In genomic region chr10:19907246-19907804, GRCm38 (mm10) we compare ENCODE assay signal across 9 mouse cellular contexts. TPM values are rescaled to one million over a fixed set of nuclear protein-coding genes. Genes with fewer than 3 reads are reported as not detected.
DNase-seq lines count a peak whose midpoint lies in the region; ATAC-seq and TF ChIP-seq lines count a peak whose summit lies in the region.
"Had no signal": no experiment of that assay in that cellular context is flagged by ENCODE, and none has a peak within 500 bp of the region (broad histone marks: within the 10 kb centered on the region; RNA-seq: fewer than 3 reads in every experiment).

TSS of gene Pex7 (minus strand) at chr10:19907689.

- peak; percentile 80 for TF ChIP-seq CTCF in stomach, postnatal 0 days (IDR thresholded peaks at IDR 0.05; ENCODE audit: low read depth)

- H3K4me2 ChIP-seq in heart, embryonic 14.5 days (ENCODE audit: low read length) = peak within 1 kb of the TSS; percentile 24
- H3K4me2 ChIP-seq in liver, embryonic 13.5 days = peak within 1 kb of the TSS; percentile 53
- peak within 1 kb of the TSS; percentile 26 for H3K4me2 ChIP-seq in neural tube, embryonic 11.5 days (ENCODE audit: low read depth)
- peak within 1 kb of the TSS; percentile 39 for H3K4me2 ChIP-seq in stomach, postnatal 0 days (replicated peaks; ENCODE audit: low read depth)

- peak within 1 kb of the TSS; percentile 84 for H3K4me3 ChIP-seq in brown adipose tissue, adult 24 weeks (ENCODE audit: insufficient read depth, low read depth, low read length)
- peak within 1 kb of the TSS; percentile 83 to 95 for H3K4me3 ChIP-seq in heart, embryonic 14.5 days (ENCODE audit: control insufficient read depth in 1 of 2, insufficient read depth in 1 of 2, low read depth in 1 of 2, low read length in 2 of 2)
- peak within 1 kb of the TSS; percentile 78 for H3K4me3 ChIP-seq in liver, embryonic 13.5 days (replicated peaks)
- peak within 1 kb of the TSS; percentile 70 for H3K4me3 ChIP-seq in neural tube, embryonic 11.5 days (ENCODE audit: low read depth, low read length)
- peak within 1 kb of the TSS; percentile 82 for H3K4me3 ChIP-seq in stomach, postnatal 0 days (ENCODE audit: low read depth, low read length)

- no peaks in the 10 kb centered on the region for H3K9me3 ChIP-seq in heart, embryonic 14.5 days (ENCODE audit: control insufficient read depth, low read length)
- no peaks in the 10 kb centered on the region for H3K9me3 ChIP-seq in liver, embryonic 13.5 days (replicated peaks)
- no peaks in the 10 kb centered on the region for H3K9me3 ChIP-seq in neural tube, embryonic 11.5 days (ENCODE audit: control insufficient read depth, low read length)
- H3K9me3 ChIP-seq in stomach, postnatal 0 days (ENCODE audit: control insufficient read depth, low read length) = no peaks in the 10 kb centered on the region

- ATAC-seq in heart, embryonic 14.5 days (ENCODE audit: insufficient number of reproducible peaks, insufficient read depth, low FRiP score, low read depth) = peak; percentile 89
- ATAC-seq in liver, embryonic 13.5 days (ENCODE audit: low read depth) = peak; percentile 98
- peak; percentile 98 for ATAC-seq in neural tube, embryonic 11.5 days (ENCODE audit: insufficient read depth, low FRiP score, low TSS enrichment)
- peak; percentile 97 for ATAC-seq in stomach, postnatal 0 days (ENCODE audit: low FRiP score, low TSS enrichment)

- TF ChIP-seq EP300 in stomach, postnatal 0 days (optimal IDR thresholded peaks at IDR 0.05) = no peak

- H3K27me3 ChIP-seq in heart, embryonic 14.5 days (ENCODE audit: control insufficient read depth, insufficient read depth, low read length) = no peaks in the 10 kb centered on the region
- H3K27me3 ChIP-seq in liver, embryonic 13.5 days = no peaks in the 10 kb centered on the region
- no peaks in the 10 kb centered on the region for H3K27me3 ChIP-seq in neural tube, embryonic 11.5 days (ENCODE audit: control insufficient read depth, insufficient read depth, low read length)
- no peaks in the 10 kb centered on the region for H3K27me3 ChIP-seq in stomach, postnatal 0 days (ENCODE audit: control insufficient read depth, insufficient read depth, low read length)

- peak within 1 kb of the TSS; percentile 91 for H3K27ac ChIP-seq in brown adipose tissue, adult 24 weeks (replicated peaks; ENCODE audit: low read depth, low read length)
- H3K27ac ChIP-seq in heart, embryonic 14.5 days (replicated peaks in 1 of 2; ENCODE audit: control insufficient read depth in 1 of 2, insufficient read depth in 1 of 2, low read depth in 2 of 2, low read length in 2 of 2) = peak within 1 kb of the TSS; percentile 94 to 96
- H3K27ac ChIP-seq in liver, embryonic 13.5 days = peak within 1 kb of the TSS; percentile 83
- H3K27ac ChIP-seq in neural tube, embryonic 11.5 days (ENCODE audit: low read depth, low read length) = peak within 1 kb of the TSS; percentile 91
- H3K27ac ChIP-seq in stomach, postnatal 0 days (replicated peaks) = peak within 1 kb of the TSS; percentile 98
- H3K27ac ChIP-seq: macrophage had no signal

- H3K9ac ChIP-seq in heart, embryonic 14.5 days (ENCODE audit: low read length) = peak within 1 kb of the TSS; percentile 87
- peak within 1 kb of the TSS; percentile 86 for H3K9ac ChIP-seq in liver, embryonic 13.5 days
- H3K9ac ChIP-seq in neural tube, embryonic 11.5 days (ENCODE audit: low read length) = peak within 1 kb of the TSS; percentile 91
- H3K9ac ChIP-seq in stomach, postnatal 0 days (ENCODE audit: low read length) = peak within 1 kb of the TSS; percentile 92

- WGBS in heart, embryonic 14.5 days = under 1% methylated on average over 60 of the region's 60 CpGs
- under 1% methylated on average over 60 of the region's 60 CpGs for WGBS in liver, embryonic 13.5 days (ENCODE audit: insufficient replicate concordance)
- WGBS in neural tube, embryonic 11.5 days = under 1% methylated on average over 59 of the region's 60 CpGs
- under 1% methylated on average over 53 of the region's 60 CpGs for WGBS in stomach, postnatal 0 days

- 0 out of 2 replicates have a peak, but pooled peaks cover 13% of the 10 kb centered on the region for H3K36me3 ChIP-seq in heart, embryonic 14.5 days (ENCODE audit: control insufficient read depth, insufficient read depth, low read length)
- H3K36me3 ChIP-seq in liver, embryonic 13.5 days = no peaks in the 10 kb centered on the region
- no peaks in the 10 kb centered on the region for H3K36me3 ChIP-seq in neural tube, embryonic 11.5 days (ENCODE audit: control insufficient read depth, insufficient read depth, low read length)
- H3K36me3 ChIP-seq in stomach, postnatal 0 days (ENCODE audit: control insufficient read depth, insufficient read depth, low read length) = no peaks in the 10 kb centered on the region

- H3K4me1 ChIP-seq in brown adipose tissue, adult 24 weeks (ENCODE audit: control insufficient read depth, insufficient read depth, insufficient read length, low read length) = no peaks in the 10 kb centered on the region
- no peaks in the 10 kb centered on the region; a peak in 1 of 4 replicates for H3K4me1 ChIP-seq in heart, embryonic 14.5 days (ENCODE audit: control insufficient read depth in 2 of 2, insufficient read depth in 2 of 2, low read length in 2 of 2)
- H3K4me1 ChIP-seq in liver, embryonic 13.5 days (replicated peaks) = peaks cover 12% of the 10 kb centered on the region
- no peaks in the 10 kb centered on the region for H3K4me1 ChIP-seq in neural tube, embryonic 11.5 days (ENCODE audit: control insufficient read depth, insufficient read depth, low read length)
- H3K4me1 ChIP-seq in stomach, postnatal 0 days (replicated peaks; ENCODE audit: control insufficient read depth, insufficient read depth) = no peaks in the 10 kb centered on the region

- DNase-seq in CD4-positive, CD25-positive, alpha-beta regulatory T cell, adult 2 months (ENCODE audit: low read depth, low spot score) = peak; percentile 95
- peak; percentile 80 for DNase-seq in fibroblast of lung, adult 2 months (ENCODE audit: low read depth)
- peak; percentile 96 for DNase-seq in kidney, postnatal 14 days
- peak; percentile 82 for DNase-seq in liver, embryonic 13.5 days
- peak; percentile 94 for DNase-seq in neural tube, embryonic 11.5 days (ENCODE audit: low spot score)
- DNase-seq in stomach, postnatal 0 days (ENCODE audit: low spot score) = peak; percentile 92

RNA-seq across cellular contexts. Expression of gene Pex7, which starts in this region (rescaled TPM):
- 64.0 and 71.4 TPM in 2 replicates for polyA plus RNA-seq in brown adipose tissue, adult 24 weeks (2012; ENCODE audit: insufficient read depth, insufficient read length, missing spikeins)
- polyA plus RNA-seq in heart, embryonic 14.5 days (2014; fragmentation: Nextera tagmentation; extraction: Ambion mirVana) = 42.6 and 44.5 TPM in 2 replicates
- polyA plus RNA-seq in liver, embryonic 13.5 days (2015; fragmentation: Nextera tagmentation; extraction: Ambion mirVana) = 28.0 and 28.2 TPM in 2 replicates
- 27.2 and 29.1 TPM in 2 replicates for polyA plus RNA-seq in neural tube, embryonic 11.5 days (2014; fragmentation: Nextera tagmentation; extraction: Ambion mirVana)
- 56.0 and 60.8 TPM in 2 replicates for polyA plus RNA-seq in stomach, postnatal 0 days (2015; fragmentation: Nextera tagmentation; extraction: Ambion mirVana)

Comparison
In these comparisons a context has a peak if more than half of its experiments do, and no peak if none do; other contexts are left out.
1. Peak in every context shown above with its lines: DNase-seq, ATAC-seq, H3K4me3 ChIP-seq and H3K27ac ChIP-seq.